Mouse (Mus musculus): ENCODE data around the gene Slc2a5.

Gene Slc2a5

DNA sequence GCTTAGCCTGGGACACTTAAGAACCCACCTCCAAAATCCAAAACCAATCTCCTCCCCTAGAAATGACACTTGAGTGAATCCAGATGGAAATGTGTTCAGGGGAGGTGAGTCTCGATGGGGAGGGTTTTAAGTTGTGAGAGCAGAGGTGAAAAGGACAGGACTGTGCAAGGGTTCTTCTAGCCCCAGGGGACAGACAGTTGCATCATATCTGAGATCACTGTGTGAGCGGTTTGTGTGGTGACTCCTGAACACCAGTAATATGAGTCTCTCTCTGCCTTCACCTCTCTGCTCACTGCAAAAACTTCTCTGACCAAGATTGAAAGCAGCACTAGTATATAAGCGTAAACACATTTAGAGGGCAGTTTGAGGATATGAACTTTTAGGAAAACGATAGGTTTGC lies 27.2 kb downstream of the Slc2a5 start:
- DNase-seq: no peak

DNA sequence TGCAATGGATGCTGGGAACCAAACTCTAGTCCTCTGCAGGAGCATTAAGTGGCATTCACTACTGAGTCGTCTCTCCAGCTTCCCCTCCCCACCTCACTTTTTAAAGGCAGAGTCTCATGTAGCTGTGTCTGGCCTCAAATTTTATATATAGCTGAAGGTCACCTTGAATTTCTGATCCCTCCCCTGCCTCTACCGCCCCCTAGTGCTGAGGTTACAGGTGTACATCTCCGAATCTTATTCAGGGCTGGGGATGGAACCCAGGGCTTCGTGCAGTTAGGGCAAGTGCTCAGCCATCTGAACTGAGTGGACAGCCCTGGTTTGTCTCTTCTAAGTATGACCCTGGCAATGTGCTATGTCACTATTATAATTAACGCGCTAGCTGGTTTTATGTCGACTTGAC lies 32.0 kb downstream of the Slc2a5 start:
- DNase-seq: no peak

DNA sequence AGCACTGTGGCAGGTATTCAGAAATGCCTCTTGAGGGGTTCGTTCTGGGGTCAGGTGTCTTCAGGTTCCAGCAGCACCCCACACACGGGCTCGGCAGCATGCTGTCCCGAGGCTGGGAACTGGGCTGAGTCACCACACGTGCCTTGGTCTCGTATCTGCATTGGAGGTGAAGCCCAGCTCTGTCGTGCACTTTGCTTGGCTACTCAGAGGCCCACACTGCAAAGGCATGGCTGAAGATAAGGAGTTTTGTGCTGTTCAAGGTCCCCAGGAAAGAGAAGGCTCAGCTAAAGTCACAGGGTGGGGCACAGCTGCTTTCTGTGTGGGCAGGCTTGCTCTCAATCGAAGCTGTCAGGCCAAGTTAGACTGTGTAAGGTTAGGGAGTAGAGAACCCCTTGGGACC lies 33.4 kb downstream of the Slc2a5 start:
- no peak for DNase-seq

DNA sequence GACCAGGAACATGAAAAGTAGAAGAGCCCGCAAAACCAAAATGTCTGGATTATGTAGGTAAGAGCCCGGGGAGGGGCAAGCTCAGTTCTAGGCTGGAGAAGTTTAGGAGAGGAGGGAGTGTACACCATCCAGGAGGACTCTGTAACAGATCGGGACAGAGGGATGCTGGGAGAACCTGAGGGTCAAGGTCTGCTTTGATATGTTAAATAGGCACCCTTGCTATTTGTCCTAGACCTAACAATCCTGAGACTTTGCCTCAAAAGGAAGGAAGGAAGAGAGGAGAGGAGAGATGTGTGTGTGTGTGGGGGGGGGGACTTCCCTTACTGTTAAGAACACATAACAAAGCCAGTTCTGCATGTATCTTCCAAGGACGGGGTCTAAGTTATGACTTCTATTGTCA lies 36.2 kb downstream of the Slc2a5 start:
- no peak for DNase-seq

GRCm38 (mm10) chr4:150155731-150156130 lies 36.6 kb downstream of the Slc2a5 start:
- no peak for DNase-seq

DNA sequence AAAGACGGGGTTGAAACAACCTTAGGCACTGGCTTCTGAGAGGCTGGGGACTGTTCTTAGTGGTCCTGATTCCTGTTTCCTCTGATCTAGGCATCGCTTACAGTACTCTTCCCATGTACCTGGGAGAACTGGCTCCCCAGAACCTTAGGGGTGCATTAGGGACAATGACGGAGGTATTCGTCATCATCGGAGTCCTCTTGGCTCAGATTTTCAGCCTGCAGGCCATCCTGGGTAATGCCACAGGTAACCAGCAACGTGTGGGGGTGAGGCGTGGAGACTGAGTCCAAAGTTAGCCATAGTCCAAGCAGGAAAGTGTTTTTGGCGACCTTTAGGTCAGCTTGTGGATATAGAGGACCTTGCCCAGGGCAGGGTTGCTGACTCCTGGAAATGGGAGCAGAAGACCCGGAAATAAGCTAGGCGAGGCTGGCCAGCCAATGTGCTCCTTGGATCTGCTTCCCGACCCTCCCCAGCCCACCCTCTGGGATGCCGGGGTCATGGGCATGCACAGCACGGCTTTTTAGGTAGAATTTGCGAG lies 38.3 kb downstream of the Slc2a5 start:
- DNase-seq: peak; percentile 41

DNA sequence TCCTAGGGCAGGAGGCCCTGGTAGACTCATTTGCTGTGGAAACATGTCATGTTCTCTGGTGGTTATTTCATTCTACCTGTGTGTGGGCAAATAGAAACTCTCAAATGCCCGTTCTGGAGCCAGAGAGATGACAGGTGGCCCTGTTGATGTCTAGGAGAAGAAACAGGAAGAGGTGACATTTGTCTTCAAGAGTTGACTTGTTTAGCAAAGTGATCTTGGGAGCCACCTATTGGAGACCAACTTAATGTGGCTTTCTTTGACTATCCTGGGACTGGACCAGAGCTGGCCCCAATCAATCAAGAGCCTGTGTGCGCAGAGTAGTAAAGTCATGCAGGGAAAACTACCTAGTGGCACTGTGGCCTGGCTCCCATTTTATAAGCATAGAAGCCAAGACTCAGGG lies 40.4 kb downstream of the Slc2a5 start:
- DNase-seq: no peak

DNA sequence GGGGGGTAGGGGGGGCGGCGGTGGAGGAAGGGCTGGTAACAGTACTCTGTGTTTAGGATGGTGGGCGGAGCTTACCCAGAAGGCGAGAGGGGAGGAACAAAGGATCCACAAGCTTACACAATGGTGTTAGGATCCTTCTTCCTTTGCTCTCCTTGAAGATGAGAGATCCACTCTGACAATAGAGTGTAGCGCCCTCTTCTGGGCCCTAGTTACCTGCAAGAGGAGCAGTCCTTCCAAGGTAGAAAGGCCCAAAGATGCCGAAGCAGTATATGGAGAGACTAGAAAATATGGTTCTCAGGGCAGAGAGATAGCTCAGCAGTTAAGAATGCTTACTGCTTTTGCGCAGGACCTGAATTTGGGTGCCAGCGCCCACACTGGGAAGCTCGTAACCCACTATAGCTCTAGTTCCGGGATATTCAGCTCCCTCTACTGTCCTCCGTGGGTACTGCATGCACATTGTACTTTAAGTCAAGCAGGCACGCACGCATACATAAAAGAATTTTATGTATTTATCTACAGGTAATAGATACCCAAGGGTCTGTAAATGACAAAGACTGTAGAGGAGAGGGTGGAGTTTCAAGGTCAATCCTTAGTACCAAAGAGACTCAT lies 43.6 kb downstream of the Slc2a5 start:
- no peak for DNase-seq

DNA sequence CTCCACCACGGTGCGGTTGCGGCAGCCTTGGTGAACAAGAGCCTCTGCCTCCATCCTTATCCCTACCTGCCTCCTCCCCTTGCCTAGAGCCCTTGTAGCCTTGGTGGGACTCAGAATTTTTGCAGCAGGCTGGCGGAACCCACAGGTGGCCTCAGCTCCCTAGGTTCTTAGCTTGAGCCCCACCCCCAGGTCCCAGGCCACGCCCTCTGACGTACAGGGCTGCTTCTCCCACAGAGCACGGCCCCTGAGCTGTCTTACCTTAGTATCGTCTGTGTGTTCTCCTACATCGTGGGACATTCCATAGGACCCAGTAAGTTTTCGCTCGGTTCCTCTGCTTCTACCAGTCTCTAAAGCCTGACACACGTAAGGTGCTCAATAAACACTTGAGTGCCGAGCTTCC lies 45.8 kb downstream of the Slc2a5 start:
- DNase-seq: no peak

GRCm38 (mm10) chr4:150168406-150168805 lies 49.3 kb downstream of the Slc2a5 start:
- no peak for DNase-seq

DNA sequence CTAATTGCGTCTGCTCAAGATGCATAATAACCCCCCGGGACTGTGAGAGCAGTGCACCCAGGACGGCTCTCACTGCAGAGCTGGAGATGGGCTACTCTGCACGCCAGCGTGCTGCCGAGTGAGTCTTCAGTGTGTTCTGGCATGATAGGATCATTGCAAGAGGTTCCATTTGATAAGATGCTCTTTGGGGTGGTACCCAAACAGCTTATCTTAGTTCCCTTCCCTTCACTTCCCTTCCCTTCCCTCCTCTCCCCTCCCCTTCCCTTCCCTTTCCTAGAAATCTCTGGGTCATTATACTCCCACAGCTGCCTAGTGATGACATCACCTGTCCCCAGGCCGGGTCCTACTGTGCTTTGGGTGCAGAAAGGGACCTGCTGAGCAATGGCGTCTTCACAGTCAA lies 53.0 kb downstream of the Slc2a5 start:
- DNase-seq: no peak

DNA sequence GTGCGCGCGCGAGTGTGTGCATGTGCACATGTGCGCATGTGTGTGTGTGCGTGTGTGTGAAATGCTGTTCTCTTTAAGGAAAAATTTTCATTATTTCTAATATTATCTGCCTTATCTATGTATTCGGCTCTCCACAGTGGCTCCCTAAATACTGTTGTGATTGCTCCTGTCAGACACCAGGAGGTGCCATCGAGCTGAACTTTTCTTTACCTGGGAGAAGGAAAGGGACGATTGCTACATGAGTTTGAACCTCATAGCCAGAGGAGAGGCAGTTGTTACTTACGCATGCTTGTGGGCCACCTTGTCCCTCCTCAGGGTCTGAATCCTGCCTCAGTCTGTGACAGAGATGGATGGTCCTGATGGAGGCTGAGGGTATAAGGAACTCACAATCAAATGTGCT lies 54.2 kb downstream of the Slc2a5 start:
- DNase-seq: no peak

DNA sequence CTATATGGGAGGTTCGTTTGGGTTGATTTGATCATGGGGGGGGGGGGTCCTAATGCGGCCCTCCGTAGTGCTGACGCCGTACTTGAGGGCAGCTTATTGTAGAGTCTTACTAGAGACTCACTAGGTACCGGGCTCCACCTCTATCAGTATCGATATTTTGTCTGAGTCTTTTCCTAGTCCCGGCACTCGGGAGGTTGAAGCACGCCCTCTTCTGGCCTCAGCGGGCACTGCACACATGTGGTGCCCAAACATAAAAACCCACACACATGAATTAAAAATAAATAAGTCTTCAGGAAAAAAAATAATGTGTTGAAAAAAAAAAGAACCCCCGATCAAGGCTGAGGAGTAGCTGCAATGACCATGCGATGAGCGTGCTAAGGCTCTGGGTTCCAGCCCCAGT lies 54.9 kb downstream of the Slc2a5 start:
- no peak for DNase-seq

DNA sequence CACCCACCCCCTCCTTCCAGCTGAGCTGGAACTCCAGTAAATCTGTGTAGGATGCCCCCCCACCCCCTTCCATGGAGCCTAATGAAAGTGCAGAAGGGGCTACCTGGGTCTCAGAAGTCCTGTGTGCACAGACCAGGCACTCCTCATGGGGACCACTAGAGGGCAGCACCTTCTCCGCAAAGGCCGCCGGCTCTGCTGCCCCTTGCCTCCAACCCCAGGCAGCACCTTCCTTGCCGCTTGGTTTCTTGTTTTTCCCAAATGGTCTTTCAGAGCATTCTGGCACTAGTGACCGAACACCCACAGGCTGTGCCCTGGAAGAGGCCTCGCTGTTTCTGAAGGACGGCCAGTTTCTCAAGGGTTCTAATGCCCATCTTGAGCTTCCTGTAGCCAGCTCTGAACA lies 57.5 kb downstream of the Slc2a5 start:
- no peak for DNase-seq

DNA sequence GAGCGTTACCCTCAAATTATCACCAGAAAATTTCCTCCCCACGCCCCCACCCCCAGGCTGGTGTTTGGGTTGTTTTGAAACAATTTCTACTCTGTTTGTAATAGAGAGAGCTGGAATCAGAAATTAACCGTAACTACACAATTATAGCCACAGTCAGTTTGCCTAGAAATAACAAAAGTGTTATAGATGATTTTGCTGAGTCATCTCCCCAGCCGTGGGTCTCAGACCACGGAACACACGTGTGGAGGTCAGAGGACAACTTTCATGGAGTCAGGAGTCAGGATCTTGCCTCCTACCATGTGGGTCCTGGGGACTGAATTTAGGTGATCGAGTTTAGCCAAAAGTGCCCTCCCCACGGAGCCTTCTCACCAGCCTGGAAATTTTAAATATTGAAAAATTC lies 58.0 kb downstream of the Slc2a5 start:
- DNase-seq: no peak

- DNase-seq: no peak
Observed at GRCm38 (mm10) chr4:150178131-150178530, 59.0 kb downstream of the Slc2a5 start.

DNA sequence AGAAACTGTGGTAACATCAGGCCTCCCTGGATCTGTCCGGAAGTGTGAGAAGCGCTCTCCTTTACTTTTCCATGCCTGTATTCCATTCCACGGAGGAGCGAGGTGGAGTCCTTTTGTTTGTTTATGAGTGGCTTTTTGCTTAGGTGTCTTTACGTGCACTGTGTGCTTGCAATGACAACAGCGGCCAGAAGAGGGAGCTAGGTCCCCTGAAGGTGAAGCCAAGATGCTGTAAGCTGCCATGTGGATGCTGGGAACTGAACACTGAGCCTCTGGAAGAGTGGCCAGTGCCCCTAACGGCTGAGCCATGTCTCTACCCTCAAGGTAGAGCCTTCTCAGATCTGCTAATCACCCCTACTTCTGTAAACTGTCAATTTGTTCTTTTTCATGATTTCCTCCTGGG lies 62.2 kb downstream of the Slc2a5 start:
- DNase-seq: no peak

- DNase-seq: no peak
Observed at GRCm38 (mm10) chr4:150188236-150188635, 69.2 kb downstream of the Slc2a5 start.

DNA sequence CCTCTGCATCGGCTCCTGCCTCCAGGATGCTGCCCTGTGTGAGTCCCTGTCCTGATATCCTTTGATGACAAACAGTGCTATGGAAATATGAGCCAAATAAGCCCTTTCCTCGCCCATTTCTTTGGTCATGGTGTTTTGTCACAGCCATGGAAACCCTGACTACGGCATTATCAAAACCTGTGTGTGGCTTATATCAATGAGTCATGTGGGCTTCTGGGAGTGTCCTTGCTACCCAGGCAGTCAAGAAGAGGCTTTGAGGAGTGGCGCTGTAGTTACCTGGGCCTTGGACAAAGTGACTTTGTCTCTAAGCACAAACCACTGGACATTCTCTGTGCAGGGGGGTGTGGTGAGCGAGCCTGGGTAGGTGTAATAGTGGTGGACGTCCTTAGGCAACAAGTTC lies 73.1 kb downstream of the Slc2a5 start:
- DNase-seq: no peak

Measured in kidney, adult 11 months (tissue).